Mouse (Mus musculus): ENCODE data around the gene Ceacam3. TPM values are rescaled to one million over a fixed set of nuclear protein-coding genes. Genes with fewer than 3 reads are reported as not detected.

Gene Ceacam3
- polyA plus RNA-seq, 1 experiment from 2014 or later = not detected

Other genes with a start within 250 kb of the Ceacam3 start
- 0.94 and 1.2 TPM in 2 replicates for gene Ptgir, start 243.8 kb upstream of the Ceacam3 start, polyA plus RNA-seq (2014; fragmentation: Nextera tagmentation; extraction: Ambion mirVana)
- gene Calm3, start 226.2 kb upstream of the Ceacam3 start, polyA plus RNA-seq (2014; fragmentation: Nextera tagmentation; extraction: Ambion mirVana) = 284 and 295 TPM in 2 replicates
- 8.3 and 8.6 TPM in 2 replicates for gene Pnmal2, start 205.6 kb upstream of the Ceacam3 start, polyA plus RNA-seq (2014; fragmentation: Nextera tagmentation; extraction: Ambion mirVana)
- gene Pnmal1, start 190.6 kb upstream of the Ceacam3 start, polyA plus RNA-seq (2014; fragmentation: Nextera tagmentation; extraction: Ambion mirVana) = 22.5 and 23.7 TPM in 2 replicates
- 1.6 and 2.5 TPM in 2 replicates for gene Gm42372, start 167.2 kb upstream of the Ceacam3 start, polyA plus RNA-seq (2014; fragmentation: Nextera tagmentation; extraction: Ambion mirVana)
- gene Ccdc8, start 157.6 kb upstream of the Ceacam3 start, polyA plus RNA-seq (2014; fragmentation: Nextera tagmentation; extraction: Ambion mirVana) = 13.2 and 14.7 TPM in 2 replicates
- gene Ppp5c, start 122.4 kb upstream of the Ceacam3 start, polyA plus RNA-seq (2014; fragmentation: Nextera tagmentation; extraction: Ambion mirVana) = 101 and 108 TPM in 2 replicates
- gene Hif3a, start 87.9 kb upstream of the Ceacam3 start, polyA plus RNA-seq (2014; fragmentation: Nextera tagmentation; extraction: Ambion mirVana) = 3.9 and 5.2 TPM in 2 replicates
- 0.10 and 0.22 TPM in 2 replicates for gene Psg16, start 76.2 kb upstream of the Ceacam3 start, polyA plus RNA-seq (2014; fragmentation: Nextera tagmentation; extraction: Ambion mirVana)
- gene Psg29, start 53.2 kb downstream of the Ceacam3 start, polyA plus RNA-seq (2014; fragmentation: Nextera tagmentation; extraction: Ambion mirVana) = not detected in 2 replicates